Mouse (Mus musculus): ENCODE data around the gene Specc1.

Gene Specc1

GRCm38 (mm10) chr11:61970901-61971300 is 14.3 kb downstream of the Specc1 start:
- peak; percentile 17 for DNase-seq

DNA sequence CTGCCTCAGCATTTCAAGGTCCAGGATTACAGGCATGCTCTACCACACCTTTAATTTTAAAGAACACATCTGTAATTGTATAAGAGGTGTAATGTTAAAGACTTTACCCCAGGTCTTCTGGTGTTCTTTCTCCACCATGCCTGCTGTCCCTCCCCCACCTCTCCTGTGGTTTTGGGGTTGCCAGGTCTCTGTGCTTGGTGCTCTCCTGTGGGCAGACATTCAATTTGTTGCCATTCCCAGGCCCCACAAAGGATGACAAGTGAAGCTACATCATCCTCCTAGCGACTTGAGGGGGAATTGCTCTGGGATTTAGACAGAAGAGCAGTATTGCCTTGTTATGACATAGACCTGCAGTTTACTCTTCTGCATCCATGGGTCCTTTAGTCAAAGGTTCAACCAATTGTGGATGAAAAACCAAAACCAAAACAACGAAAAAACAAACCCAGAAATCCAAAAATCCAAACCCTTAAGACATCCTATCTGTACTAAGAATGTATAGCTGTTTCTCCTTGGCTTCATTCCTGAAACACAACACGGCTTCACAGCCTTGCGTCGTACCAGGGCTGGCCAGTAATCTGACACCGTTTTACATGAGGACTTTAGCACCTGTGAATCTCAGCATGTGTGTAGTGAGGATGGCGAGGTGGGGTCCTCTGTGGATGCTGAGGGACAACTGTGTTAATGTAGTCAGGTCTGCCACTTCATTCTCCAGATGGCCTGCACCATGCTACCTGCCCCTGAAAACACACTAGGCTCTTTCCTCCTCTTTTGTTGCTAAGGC is 15.1 kb downstream of the Specc1 start:
- DNase-seq, result peak; percentile 56

GRCm38 (mm10) chr11:61974106-61974707 is 17.6 kb downstream of the Specc1 start:
- DNase-seq, result peak; percentile 60

- no peak for DNase-seq
These were observed 19.2 kb downstream of the Specc1 start for GRCm38 (mm10) chr11:61975783-61976182.

- DNase-seq, result no peak
These were observed 24.7 kb downstream of the Specc1 start for GRCm38 (mm10) chr11:61981285-61981684.

- no peak for DNase-seq
These were observed 26.3 kb downstream of the Specc1 start for GRCm38 (mm10) chr11:61982828-61983227.

GRCm38 (mm10) chr11:61986939-61987338 is 30.4 kb downstream of the Specc1 start:
- DNase-seq, result no peak

GRCm38 (mm10) chr11:61989647-61990046 is 33.1 kb downstream of the Specc1 start:
- no peak for DNase-seq

- DNase-seq, result no peak
These were observed 35.0 kb downstream of the Specc1 start for GRCm38 (mm10) chr11:61991576-61991975.

DNA sequence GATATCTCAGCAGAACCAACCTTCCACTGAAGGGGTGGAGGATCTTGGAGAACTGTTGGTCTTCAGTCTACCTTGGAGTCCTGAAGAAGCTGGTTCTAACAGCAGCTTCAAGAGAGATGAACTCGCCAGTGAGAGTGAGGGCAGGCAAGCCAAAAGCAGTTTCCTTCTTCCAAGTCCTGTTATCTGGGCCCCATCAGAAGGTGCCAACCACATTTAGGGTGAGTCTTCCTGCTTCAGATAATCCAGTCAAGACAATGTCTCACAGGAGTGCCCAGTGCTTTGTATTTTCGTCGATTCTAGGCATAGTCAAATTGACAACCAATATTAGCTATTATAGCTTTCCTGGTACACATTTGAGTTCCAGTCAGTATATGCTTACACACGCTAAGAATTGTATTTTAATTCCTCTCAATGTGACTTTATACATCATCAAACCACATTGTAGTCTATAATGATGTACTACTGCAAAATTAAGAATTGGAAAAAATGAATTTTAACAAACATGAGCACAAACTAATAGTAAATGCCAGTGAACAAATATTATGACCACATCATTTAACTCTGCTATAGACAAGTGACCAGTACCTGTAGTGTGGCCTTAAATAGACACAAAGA is 36.2 kb downstream of the Specc1 start:
- no peak for DNase-seq

GRCm38 (mm10) chr11:61999501-61999900 is 42.9 kb downstream of the Specc1 start:
- DNase-seq, result no peak

- DNase-seq, result peak; percentile 43
These were observed 43.5 kb downstream of the Specc1 start for GRCm38 (mm10) chr11:62000099-62000498.

DNA sequence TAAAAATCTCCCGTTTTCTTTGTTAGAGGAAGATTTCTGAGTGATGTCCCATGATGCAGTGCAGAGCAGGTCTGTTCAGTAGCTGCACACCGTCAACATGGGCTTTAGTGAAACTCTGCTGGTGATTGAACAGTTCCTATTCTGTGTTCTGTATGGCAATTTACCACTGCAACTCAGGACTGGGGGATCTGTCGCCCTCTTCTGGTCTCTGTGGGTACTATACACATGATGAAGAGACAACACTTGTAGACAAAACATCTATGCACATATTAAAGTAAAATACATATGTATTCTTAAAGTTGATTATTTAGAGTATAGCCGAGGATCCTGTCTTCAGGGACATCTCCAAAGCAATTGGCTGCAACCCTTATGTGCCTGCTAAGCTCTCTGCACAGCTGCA is 45.4 kb downstream of the Specc1 start:
- DNase-seq, result no peak

DNA sequence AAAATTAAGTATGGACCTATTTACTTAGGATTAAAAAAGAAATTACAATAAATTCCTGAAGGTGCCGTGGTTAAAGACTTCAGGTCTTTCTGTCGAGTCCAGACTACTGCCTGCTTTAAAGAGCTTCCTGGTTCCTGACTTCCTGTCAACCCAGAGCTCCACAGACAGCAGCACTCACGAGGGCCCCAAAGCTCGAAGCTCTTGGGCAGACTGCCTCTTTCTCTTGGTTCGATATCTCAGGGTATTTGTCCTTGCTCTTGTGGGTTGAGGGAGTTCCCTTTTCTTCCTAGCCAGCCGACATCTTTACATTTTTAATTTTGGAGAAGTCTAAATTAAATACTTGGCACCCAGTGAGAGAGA is 48.3 kb downstream of the Specc1 start:
- no peak for DNase-seq

DNA sequence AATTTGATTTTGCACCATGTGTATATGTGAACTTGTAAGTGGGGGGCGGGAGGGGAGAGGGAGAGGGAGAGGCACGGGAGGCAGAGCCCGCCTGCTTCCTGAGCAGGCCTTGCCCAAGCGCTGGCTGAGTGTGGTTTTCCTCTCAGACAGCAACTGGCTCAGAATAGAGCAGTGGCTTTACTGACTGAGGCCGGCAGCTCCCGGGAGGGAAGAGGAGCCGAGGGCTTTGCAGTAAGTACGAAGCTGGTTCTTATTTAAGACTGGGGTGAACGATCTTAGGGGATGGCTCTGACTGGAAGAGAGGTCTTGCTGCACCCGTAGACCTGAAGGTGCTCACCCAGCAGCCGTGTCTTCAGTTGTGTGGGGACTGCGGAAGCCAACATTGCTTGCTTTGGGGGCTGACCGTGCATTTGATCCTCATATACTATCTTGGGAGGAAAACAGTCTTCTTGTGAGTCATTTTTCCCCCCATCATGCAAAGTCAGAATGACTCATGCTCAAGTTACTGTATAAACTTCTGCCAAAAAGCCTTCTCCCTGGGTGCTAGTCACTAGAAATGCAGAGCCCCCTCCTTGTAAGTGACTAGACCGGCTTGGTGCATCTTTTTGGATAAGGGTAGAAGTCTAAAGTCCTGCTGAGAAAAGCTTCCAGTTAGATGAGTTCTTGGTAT is 48.8 kb downstream of the Specc1 start:
- no peak for DNase-seq

DNA sequence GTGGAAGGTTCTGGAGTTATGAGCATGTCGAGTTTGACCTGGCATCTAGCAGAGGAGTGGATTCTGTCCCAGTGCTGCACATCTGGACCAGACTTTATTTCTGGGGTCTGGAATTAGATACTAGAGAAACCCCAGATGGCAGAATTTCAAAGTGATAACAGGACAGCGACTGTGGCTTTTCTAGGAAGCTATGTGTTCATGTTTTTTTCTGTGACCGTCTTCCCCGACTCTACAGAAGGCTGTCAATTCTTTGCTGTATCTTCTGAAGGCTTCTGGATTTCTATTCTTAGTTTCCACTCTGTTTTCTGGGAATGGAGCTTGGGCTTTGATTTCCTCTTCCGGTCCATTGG is 49.3 kb downstream of the Specc1 start:
- DNase-seq, result no peak

GRCm38 (mm10) chr11:62006680-62007079 is 50.1 kb downstream of the Specc1 start:
- no peak for DNase-seq

- peak; percentile 49 for DNase-seq
These were observed 51.4 kb downstream of the Specc1 start for GRCm38 (mm10) chr11:62007984-62008383.

GRCm38 (mm10) chr11:62010625-62011231 is 54.2 kb downstream of the Specc1 start:
- peak; percentile 48 for DNase-seq

- no peak for DNase-seq
These were observed 55.5 kb downstream of the Specc1 start for GRCm38 (mm10) chr11:62012039-62012438.

DNA sequence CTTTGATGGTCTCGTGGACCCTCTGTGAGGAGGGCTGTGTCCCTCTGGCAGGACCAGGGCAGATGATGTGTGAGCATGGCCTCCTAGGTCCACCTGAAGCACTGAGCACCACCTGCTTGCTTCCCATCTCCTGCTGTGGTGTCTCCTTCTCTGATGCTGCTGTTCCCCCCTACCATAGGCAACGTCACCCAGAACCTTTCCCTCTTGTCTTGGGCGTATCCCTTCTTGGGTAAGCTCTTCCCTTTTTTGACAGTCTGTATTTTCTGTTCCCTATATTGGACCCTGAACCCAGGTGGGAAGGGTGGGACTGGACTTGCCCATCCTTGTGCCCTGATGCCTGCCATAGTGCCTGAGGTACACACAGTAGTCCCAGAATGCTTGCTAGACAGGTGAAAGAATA is 56.9 kb downstream of the Specc1 start:
- no peak for DNase-seq

GRCm38 (mm10) chr11:62015071-62015654 is 58.6 kb downstream of the Specc1 start:
- DNase-seq, result peak; percentile 37

GRCm38 (mm10) chr11:62016985-62017384 is 60.4 kb downstream of the Specc1 start:
- no peak for DNase-seq

All from cerebellum, adult 9-11 months (tissue).